Mouse (Mus musculus) spleen, adult 2 months (tissue): Measurements from ENCODE around the gene Hspb11. TPM values are rescaled to one million over a fixed set of nuclear protein-coding genes. Genes with fewer than 3 reads are reported as not detected.

ENCODE experiments used
- DNase-seq, 2 experiments: peaks; one replicate each; pipeline versions ENCODE4 v3.0.0 to v3.0.0-alpha.2; 2012 to 2021; ENCODE audit warnings: low spot score in 2 of 2, low read depth in 1 of 2
- H3K27ac ChIP-seq: fragments of 200-500 bp; 2 replicates; pipeline ENCODE4 v1.5.1; 2012; ENCODE audit warnings: low read length, inconsistent platforms; ENCODE audit not compliant: insufficient read depth
- H3K27me3 ChIP-seq: fragments of 200-500 bp; 2 replicates; pipeline ENCODE4 v1.6.1; 2012; ENCODE audit warnings: mild to moderate bottlenecking, moderate library complexity, low read length, inconsistent platforms; ENCODE audit not compliant: control insufficient read depth, insufficient read depth
- H3K36me3 ChIP-seq: fragments of 200-500 bp; 2 replicates; pipeline ENCODE4 v1.6.1; 2012; ENCODE audit warnings: mild to moderate bottlenecking, low read length, inconsistent platforms; ENCODE audit not compliant: control insufficient read depth, insufficient read depth
- H3K4me1 ChIP-seq: fragments of 200-500 bp; 2 replicates; pipeline ENCODE4 v1.6.1; 2011; ENCODE audit warnings: inconsistent platforms; ENCODE audit not compliant: control insufficient read depth, insufficient read depth, insufficient read length
- H3K4me3 ChIP-seq: fragments of 200-500 bp; 2 replicates; pipeline ENCODE4 v1.5.1; 2011; ENCODE audit warnings: mild to moderate bottlenecking, inconsistent platforms; ENCODE audit not compliant: insufficient read depth, insufficient read length; ENCODE audit errors: extremely low read depth
- CTCF ChIP-seq: fragments of 200-500 bp; IDR thresholded peaks from 2 replicates; pipeline ENCODE4 v1.5.1; 2011; ENCODE audit warnings: mild to moderate bottlenecking, inconsistent platforms; ENCODE audit not compliant: insufficient read depth, insufficient read length, insufficient replicate concordance; ENCODE audit errors: extremely low read depth
- POLR2A ChIP-seq: fragments of 200-500 bp; IDR thresholded peaks from 2 replicates; pipeline ENCODE4 v1.6.1; 2011; ENCODE audit warnings: low read depth, low read length, inconsistent platforms
- WGBS: fragments of 180-500 bp; shearing (Covaris S2); methylation state at CpG from one replicate; pipeline ENCODE4 v1.1.7; 2018; 5-methylcytosine and 5-hydroxymethylcytosine counted together
- polyA plus RNA-seq: library from polyadenylated mRNA; depleted of rRNA; stranded (reverse); fragments of >200 nt; gene quantifications from 2 replicates; pipeline ENCODE4 v1.2.3, GENCODE M21; 2012

Hspb11 gene
- polyA plus RNA-seq, 1 experiment, result 1.6 TPM

DNA sequence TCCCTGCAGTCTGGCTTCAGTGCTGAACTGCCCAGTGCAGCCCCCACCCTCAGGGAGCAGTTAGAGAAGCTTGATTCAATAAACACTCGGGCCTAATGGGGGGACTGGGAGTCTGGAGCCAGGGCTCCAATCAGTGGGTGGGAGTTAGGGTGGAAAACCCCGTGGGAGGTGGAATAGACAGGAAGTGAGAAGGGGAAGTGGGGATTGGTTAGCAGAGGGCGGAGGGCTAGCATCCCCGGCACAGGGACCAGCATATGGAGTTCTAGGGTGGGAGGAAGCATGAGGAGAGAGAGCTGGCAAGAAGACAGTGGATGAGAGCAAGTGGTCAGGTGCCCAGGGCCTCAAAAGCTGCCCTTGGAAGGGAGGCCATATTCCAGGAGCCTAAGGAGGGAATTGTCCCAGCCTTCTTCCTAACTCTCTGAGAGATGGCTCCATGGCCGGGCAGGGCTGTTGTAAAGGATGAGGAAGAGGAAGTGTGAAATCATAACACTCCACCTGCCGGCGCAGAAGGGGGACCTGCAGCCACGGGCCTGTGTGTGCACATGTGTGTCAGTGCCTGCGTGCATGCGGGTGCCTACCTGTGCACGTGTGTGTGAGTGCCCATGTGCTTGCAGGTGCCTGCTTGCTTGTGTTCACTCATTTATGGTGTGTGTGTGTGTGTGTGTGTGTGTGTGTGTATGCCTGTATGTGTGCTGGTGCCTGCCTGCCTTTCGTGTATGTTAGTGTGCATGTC, 39.9 kb upstream of the Hspb11 start:
- 52% methylated on average over 12 of the region's 12 CpGs for WGBS
- TF ChIP-seq POLR2A, result no peak
- no peak for TF ChIP-seq CTCF
- Histone ChIP-seq H3K27me3 (no peaks in the 10 kb centered on the region), H3K4me3 (no peak overlapping the region), H3K4me1 (peaks cover 5% of the 10 kb centered on the region), H3K36me3 (peaks cover 2% of the 10 kb centered on the region; the same call in 1 of the 2 replicates), H3K27ac (no peak overlapping the region)
- no peak for DNase-seq

DNA sequence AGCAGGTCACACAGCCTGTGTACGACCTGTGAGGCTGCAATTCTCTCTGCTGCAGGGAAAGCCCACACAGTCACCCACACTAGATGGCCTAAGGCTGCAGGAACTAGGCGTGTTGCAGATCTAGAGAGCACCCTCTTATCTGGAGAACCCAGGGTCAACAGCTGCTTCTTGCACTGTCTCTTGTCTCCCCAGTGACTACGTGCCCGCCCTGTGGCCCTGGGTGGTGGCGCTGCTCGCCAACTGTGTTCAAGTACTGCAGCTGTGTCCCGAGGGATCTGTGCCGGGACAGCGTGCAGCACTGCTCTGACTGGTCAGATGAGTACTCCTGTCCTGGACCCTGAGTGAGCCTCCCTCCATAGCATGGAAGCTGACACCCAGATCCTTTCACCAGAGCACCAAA, 35.8 kb upstream of the Hspb11 start:
- TF ChIP-seq CTCF, result no peak
- TF ChIP-seq POLR2A, result no peak
- H3K27ac ChIP-seq, result no peak overlapping the region
- H3K4me3 ChIP-seq, result no peak overlapping the region
- 60% methylated on average over 9 of the region's 9 CpGs for WGBS
- H3K4me1 ChIP-seq, result no peaks in the 10 kb centered on the region
- no peak for DNase-seq
- no peaks in the 10 kb centered on the region for H3K27me3 ChIP-seq
- no peaks in the 10 kb centered on the region for H3K36me3 ChIP-seq

DNA sequence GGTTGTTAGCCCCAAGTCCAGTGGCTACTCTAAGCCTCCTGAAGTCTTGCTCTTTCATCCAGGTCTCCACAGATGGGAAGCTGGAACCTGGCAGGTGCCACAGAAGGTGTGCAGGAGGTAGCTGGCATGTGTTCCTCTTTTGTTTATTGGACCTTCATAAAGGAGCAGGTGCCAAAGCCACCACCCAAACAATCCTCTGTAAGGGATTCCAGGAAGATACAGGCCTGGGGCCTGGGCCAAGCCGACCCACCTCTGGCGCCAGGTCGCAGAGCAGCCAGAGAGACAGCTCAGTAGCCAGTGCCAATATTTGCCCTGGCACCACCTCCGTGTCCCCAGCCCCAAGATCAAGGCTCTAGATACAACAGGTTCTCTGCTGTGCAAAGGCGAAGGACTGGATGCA, 31.9 kb upstream of the Hspb11 start:
- TF ChIP-seq POLR2A (no peak), CTCF (no peak)
- no peak overlapping the region for H3K4me3 ChIP-seq
- no peak for DNase-seq
- WGBS, result 80% methylated on average over 5 of the region's 5 CpGs
- H3K27me3 ChIP-seq, result no peaks in the 10 kb centered on the region
- H3K36me3 ChIP-seq, result no peaks in the 10 kb centered on the region
- no peak overlapping the region for H3K27ac ChIP-seq
- no peaks in the 10 kb centered on the region for H3K4me1 ChIP-seq

DNA sequence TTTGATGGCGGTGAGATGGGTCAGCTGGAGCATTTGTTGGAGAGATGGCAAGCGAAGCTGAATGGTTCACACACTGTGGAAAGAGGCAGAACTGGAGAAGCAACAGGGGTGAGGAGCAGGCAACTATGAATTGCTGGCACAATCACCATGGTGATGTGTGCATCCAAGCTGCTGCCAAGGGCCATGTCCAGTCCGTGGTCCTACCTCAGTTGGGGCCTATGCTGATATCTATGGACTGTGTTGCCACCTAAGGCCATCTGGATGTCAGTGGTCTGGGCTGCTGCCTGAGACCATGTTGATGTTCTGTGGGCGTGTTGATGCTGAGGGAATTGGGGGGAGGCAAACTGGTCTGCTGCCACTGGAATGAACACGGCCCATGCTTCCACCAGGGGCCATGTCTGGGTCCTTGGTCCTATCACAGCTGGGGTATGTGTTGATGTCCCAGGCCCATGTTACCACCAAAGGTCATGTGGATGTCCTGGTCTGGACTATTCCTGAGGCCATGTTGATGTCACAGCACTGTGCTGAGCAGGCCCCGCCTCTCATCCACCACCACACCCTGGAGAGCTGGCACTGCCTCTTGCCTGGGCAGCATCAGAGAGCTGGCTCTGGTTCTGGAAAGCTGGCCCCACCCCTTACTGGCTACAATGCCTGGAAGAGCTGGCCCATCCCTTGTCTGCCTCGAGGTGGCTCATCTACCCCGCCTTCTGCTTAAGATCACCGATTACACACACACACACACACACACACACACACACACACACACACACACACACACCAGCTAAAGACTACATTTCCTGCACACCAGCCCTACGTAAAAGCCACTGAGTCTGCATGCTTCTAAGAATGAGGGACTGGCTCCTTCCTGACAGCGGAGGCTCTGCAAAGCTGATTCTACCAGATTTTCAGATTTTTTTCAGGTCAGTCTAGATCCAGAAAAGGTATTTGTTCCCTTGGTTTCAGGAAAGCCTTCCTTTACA, 29.9 kb upstream of the Hspb11 start:
- 62% methylated on average over 11 of the region's 11 CpGs for WGBS
- Histone ChIP-seq H3K4me1 (no peaks in the 10 kb centered on the region), H3K27ac (no peak overlapping the region), H3K27me3 (no peaks in the 10 kb centered on the region), H3K4me3 (no peak overlapping the region), H3K36me3 (no peaks in the 10 kb centered on the region)
- DNase-seq, result no peak
- no peak for TF ChIP-seq CTCF
- TF ChIP-seq POLR2A, result no peak

DNA sequence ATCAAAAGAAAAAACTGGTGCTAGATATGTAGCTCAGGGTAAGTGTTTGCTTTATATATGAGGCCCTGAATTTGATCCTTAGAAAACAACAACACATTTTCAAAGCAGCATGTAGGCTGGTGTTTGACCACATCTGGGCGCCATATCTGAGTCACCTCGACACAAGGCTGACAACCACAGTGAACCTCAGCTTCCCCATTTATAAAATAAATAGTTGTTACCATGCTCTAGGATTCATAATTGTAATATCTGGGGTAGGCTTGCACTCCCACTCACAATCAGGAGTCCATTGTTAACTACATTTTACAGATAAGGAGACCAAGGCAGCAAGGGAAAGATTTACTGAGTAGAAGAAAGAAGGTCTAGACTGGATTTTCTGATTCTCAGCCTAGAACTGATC, 27.1 kb upstream of the Hspb11 start:
- H3K36me3 ChIP-seq, result no peaks in the 10 kb centered on the region
- WGBS, result 35% methylated on average over 2 of the region's 2 CpGs
- H3K4me1 ChIP-seq, result no peaks in the 10 kb centered on the region
- TF ChIP-seq POLR2A (no peak), CTCF (no peak)
- no peak overlapping the region for H3K27ac ChIP-seq
- H3K27me3 ChIP-seq, result no peaks in the 10 kb centered on the region
- H3K4me3 ChIP-seq, result no peak overlapping the region
- no peak for DNase-seq

DNA sequence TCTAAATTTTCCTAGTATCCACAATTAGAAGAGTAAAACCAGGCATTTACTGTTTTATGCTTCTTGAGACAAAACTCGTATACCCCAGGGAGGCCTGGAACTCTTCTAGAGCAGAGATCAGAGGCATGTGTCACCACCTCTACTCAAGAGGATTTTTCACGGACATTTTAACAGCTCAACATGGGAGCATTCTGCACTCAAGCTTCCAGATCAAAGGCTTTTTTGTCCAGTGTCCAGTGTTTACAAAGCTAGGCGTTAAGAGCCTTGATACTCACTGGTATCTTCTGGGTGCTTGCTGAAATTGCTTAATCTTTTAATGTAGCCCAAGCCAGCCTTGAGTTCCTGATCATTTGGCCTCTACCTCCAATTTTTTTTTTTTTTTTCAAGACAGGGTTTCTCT, 21.2 kb upstream of the Hspb11 start:
- Histone ChIP-seq H3K4me1 (no peaks in the 10 kb centered on the region), H3K4me3 (no peak overlapping the region), H3K36me3 (peaks cover 16% of the 10 kb centered on the region), H3K27ac (no peak overlapping the region), H3K27me3 (no peaks in the 10 kb centered on the region)
- no peak for DNase-seq
- TF ChIP-seq CTCF (no peak), POLR2A (no peak)
- 92% methylated on average over 3 of the region's 3 CpGs for WGBS

DNA sequence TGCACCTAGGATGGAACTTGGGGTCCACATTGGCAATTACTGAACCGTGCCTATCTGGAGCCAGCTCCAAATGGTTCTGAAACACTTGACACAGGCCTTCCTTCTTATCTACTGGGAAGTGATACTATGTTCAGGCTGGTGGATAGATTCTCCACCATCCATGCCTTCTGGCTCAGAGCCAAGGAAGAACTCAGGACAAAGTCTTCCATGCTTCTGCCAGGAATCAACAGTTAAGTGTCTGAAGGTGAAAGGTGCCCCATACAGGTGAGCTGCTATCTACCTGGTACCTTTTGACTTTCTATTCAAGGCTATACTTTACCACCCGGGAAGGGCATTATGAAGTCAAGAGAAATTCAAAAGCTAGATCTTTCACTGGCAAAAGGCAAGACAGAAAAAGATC, 15.1 kb upstream of the Hspb11 start:
- no peak overlapping the region for H3K27ac ChIP-seq
- no peaks in the 10 kb centered on the region for H3K27me3 ChIP-seq
- no peak for DNase-seq
- no peak for TF ChIP-seq POLR2A
- no peak for TF ChIP-seq CTCF
- WGBS, result 93% methylated on average over 2 of the region's 2 CpGs
- H3K36me3 ChIP-seq, result peaks cover 23% of the 10 kb centered on the region
- no peak overlapping the region for H3K4me3 ChIP-seq
- H3K4me1 ChIP-seq, result no peaks in the 10 kb centered on the region
